Mouse (Mus musculus) small intestine, adult 10 weeks (tissue): Measurements from ENCODE around the gene Thap11. TPM values are rescaled to one million over a fixed set of nuclear protein-coding genes. Genes with fewer than 3 reads are reported as not detected.

Source experiments
- polyA plus RNA-seq: library from polyadenylated mRNA; stranded (reverse); fragments of 350-450 nt; fragmentation: Illumina TruSeq; extraction: RNeasy Lipid Tissue Mini Kit (QIAGEN cat#74804); gene quantifications from one replicate; pipeline ENCODE4 v1.2.3, GENCODE M21; 2014; ENCODE audit warnings: low replicate concordance

The Thap11 gene
- polyA plus RNA-seq: 4.3 TPM

GRCm38 (mm10) chr8:105854715-105855216, at the start of gene Thap11:
Thap11 (plus strand) TSS chr8:105855132.

GRCm38 (mm10) chr8:105826861-105827848, 27.8 kb upstream of the Thap11 start, which contains the start of the genes Ranbp10 and Tsnaxip1:
Ranbp10 (minus strand) TSS chr8:105827350.
Tsnaxip1 (plus strand) TSS chr8:105827731.

GRCm38 (mm10) chr8:105853178-105853577, 1.8 kb upstream of the Thap11 start, which contains the start of gene Cenpt:
Cenpt (minus strand) TSS chr8:105853278.

DNA sequence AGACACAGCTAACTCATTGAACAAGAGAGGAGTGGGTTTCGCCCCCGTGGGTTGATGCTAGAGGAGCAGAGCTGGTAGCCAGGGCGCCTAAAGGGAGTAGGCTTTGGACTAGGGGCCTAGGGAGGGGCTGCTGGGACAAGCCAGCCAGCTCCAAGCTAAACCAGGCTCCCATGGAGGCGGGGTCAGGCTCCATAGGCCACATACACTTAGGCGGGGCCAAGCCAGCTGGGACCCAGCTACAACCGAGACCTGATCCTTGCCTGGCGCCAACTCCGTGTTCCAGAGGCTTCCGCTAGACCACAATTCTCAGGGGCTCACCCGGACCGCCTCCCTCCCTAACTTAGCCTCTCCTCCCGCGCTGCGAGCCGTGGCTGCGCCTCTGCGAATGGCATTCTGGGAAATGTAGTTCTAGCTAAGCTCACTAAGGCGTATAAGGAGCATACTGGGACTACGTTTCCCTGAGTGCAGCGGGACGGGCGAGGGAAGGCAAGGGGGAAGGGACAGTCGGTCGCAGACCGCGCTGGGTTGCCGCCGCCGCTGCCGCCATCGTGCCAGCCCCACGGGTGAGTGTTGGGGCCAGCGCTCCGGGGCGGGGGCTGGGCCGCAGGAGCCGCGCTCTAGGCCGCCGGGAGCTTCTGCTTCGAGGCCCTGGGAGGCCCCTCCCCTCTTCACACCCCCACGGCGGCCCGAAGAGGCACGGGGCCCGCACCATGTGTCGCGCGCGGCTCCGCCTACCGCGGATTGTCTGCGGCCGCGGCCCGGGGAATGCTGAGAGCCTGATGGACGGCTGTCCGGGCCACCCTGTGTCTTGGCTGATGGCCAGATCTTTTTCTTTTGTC, 5.4 kb downstream of the Thap11 start, which contains the start of gene Nutf2:
TSS of gene Nutf2 (plus strand) at position 438 of the 839 bp plus-strand sequence.

DNA sequence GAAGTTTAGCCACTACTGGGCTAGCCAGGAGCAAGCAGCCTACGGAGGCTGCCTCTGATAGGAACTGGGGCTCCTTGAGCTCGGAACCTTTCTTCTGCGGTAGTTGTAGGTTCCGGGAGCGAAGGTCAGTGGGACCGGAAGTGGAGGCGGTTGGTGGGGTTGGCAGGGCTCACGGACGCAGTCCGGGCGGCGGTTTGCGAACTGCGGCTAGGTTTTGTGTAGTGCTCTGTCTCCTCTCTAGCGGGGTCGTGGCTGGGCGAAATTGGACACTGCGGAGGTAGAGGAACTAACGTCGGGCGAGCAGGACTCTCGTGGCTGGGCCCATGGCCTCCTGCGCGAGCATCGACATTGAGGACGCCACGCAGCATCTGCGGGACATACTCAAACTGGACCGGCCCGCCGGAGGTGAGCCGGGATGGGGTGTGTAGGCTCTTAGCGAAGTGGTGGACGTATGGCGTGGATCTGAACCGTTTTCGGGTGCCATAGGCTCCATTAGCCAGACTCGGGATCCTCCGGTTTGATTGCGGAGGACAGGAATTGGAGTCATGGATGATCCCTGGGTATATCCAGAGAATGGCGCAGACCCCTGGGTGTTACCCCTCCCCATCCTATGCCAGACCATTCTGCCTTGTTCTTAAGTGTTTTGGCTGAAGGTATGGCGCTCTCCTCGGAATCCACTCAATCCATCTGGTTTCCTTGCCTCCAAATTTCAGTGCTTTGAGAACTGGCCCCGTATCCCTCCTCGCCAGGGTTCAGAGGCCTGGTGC, 26.0 kb downstream of the Thap11 start, which contains the start of gene Edc4:
TSS of gene Edc4 (plus strand) at position 128 of the 767 bp plus-strand sequence.

DNA sequence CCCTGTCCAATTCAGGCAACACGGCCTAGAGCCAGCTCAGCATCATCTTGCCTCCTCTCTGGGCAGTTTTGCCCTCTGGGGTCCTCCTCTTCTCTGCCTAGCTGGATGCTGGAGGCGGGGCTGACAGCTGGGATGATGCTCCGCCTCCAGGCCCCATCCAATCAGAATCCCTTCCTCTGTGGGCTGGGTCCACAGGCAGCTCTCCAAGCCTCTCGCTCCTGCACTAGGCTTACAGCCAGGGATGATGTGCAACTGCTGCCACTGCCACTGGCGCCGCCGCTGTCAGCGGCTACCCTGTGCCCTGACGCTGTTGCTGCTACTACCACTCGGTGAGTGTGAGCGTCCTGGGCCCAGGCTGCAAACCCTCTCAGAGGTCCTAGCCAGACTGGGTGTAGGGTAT, 38.4 kb downstream of the Thap11 start, which contains the start of gene Nrn1l:
TSS of gene Nrn1l (plus strand) at position 229 of the 400 bp plus-strand sequence.

GRCm38 (mm10) chr8:105900180-105900940, 45.4 kb downstream of the Thap11 start, which contains the start of gene Pskh1:
Pskh1 (plus strand) TSS chr8:105900441.

Other genes starting within 250 kb of the Thap11 start
- gene Ripor1, start 249.9 kb upstream of the Thap11 start, polyA plus RNA-seq: 0.11 TPM
- gene Ctcf, start 218.6 kb upstream of the Thap11 start, polyA plus RNA-seq: 64.9 TPM
- gene Agrp, start 217.7 kb upstream of the Thap11 start, polyA plus RNA-seq: not detected
- 0.30 TPM for gene Carmil2, start 168.9 kb upstream of the Thap11 start, polyA plus RNA-seq
- gene Acd, start 154.0 kb upstream of the Thap11 start, polyA plus RNA-seq: 0.85 TPM
- gene Pard6a, start 154.0 kb upstream of the Thap11 start, polyA plus RNA-seq: not detected
- not detected for gene 4933405L10Rik, start 147.5 kb upstream of the Thap11 start, polyA plus RNA-seq
- not detected for gene Enkd1, start 146.9 kb upstream of the Thap11 start, polyA plus RNA-seq
- gene Gfod2, start 96.5 kb upstream of the Thap11 start, polyA plus RNA-seq: 0.22 TPM
- gene Ranbp10, start 27.8 kb upstream of the Thap11 start, polyA plus RNA-seq: 3.2 TPM
- not detected for gene Tsnaxip1, start 27.4 kb upstream of the Thap11 start, polyA plus RNA-seq
- gene Cenpt, start 1.9 kb upstream of the Thap11 start, polyA plus RNA-seq: 1.1 TPM
- 40.2 TPM for gene Nutf2, start 5.4 kb downstream of the Thap11 start, polyA plus RNA-seq
- gene Edc4, start 25.7 kb downstream of the Thap11 start, polyA plus RNA-seq: 1.5 TPM
- gene Nrn1l, start 38.4 kb downstream of the Thap11 start, polyA plus RNA-seq: not detected
- 0.52 TPM for gene Pskh1, start 45.3 kb downstream of the Thap11 start, polyA plus RNA-seq
- 24.9 TPM for gene Ctrl, start 78.7 kb downstream of the Thap11 start, polyA plus RNA-seq
- 1.7 TPM for gene Psmb10, start 83.3 kb downstream of the Thap11 start, polyA plus RNA-seq
- not detected for gene Lcat, start 88.2 kb downstream of the Thap11 start, polyA plus RNA-seq
- 0.26 TPM for gene Slc12a4, start 111.0 kb downstream of the Thap11 start, polyA plus RNA-seq
- not detected for gene Dpep3, start 124.3 kb downstream of the Thap11 start, polyA plus RNA-seq
- gene Dus2, start 136.2 kb downstream of the Thap11 start, polyA plus RNA-seq: 1.3 TPM
- gene Dpep2nb, start 150.8 kb downstream of the Thap11 start, polyA plus RNA-seq: not detected
- 1.4 TPM for gene Ddx28, start 156.8 kb downstream of the Thap11 start, polyA plus RNA-seq
- 75.6 TPM for gene Nfatc3, start 203.7 kb downstream of the Thap11 start, polyA plus RNA-seq